Mouse (Mus musculus) bone marrow macrophage, adult 2 months (primary cell): ENCODE results near the gene Il5ra.

ENCODE experiments used
- CTCF ChIP-seq: IDR thresholded peaks from 2 replicates; pipeline ENCODE4 v1.5.1; 2012; ENCODE audit warnings: low read depth, mild to moderate bottlenecking, low read length, moderate library complexity
- POLR2A ChIP-seq: IDR thresholded peaks from 2 replicates; pipeline ENCODE4 v1.6.1; 2012; ENCODE audit warnings: mild to moderate bottlenecking, low read depth, low read length, borderline replicate concordance

- TF ChIP-seq POLR2A (no peak), CTCF (no peak)
Observed at GRCm38 (mm10) chr6:106701931-106702330, 46.9 kb downstream of the Il5ra start.
